Mouse (Mus musculus): ENCODE measurements around the gene Raf1. TPM values are rescaled to one million over a fixed set of nuclear protein-coding genes. Genes with fewer than 3 reads are reported as not detected.

The Raf1 gene
- polyA plus RNA-seq, 1 experiment from 2014 or later = 110 TPM

DNA sequence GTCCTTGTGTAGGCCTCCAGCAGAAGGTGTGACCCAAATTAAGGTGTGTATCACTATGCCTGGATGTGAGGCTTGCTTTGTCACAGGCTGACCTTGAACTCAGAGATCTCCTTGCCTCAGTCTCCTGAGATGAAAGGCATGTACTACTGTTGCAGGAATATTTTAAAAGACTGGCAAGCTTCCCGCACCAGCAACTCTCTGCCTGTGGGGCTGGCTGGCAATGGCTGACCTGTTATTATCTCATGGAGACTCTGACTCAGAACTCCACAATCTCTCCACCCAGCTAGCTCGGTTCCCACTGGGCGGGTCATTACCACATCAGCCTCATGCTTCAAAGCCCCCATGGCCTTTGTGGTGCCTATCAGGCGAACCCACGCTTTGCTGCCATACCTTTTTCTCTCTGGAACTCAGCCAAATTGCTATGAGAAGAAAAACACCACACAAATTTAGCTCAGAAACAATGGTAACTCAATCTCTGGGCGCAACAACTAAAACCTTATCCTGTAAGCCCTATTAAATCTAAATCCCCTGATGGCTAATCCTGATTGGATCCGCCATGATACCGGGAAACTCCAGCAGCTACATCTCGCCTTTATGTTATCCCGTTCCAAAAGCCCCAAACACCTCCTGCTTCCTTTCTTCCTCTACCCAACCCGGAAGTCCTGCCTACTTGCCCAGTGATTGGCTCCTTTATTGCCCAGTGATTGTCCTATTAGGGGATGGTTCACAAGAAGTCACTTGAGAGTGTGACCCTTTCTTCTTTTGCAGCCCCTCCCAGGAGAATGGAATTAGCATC, 8.6 kb upstream of the Raf1 start:
- H3K9me3 ChIP-seq (ENCODE audit: control insufficient read depth, low read length) = peaks cover 5% of the 10 kb centered on the region
- H3K27me3 ChIP-seq (replicated peaks; ENCODE audit: control insufficient read depth, insufficient read depth, low read length) = no peaks in the 10 kb centered on the region
- H3K36me3 ChIP-seq (ENCODE audit: control insufficient read depth, insufficient read depth, low read length) = no peaks in the 10 kb centered on the region
- no peak for ATAC-seq
- no peak overlapping the region for H3K4me3 ChIP-seq (ENCODE audit: low read length)
- no peak overlapping the region for H3K9ac ChIP-seq (ENCODE audit: low read depth, low read length)
- no peak overlapping the region for H3K4me2 ChIP-seq (ENCODE audit: low read length)
- 56% methylated on average over 11 of the region's 11 CpGs for WGBS
- H3K27ac ChIP-seq (ENCODE audit: low read depth, low read length) = no peak overlapping the region
- no peaks in the 10 kb centered on the region for H3K4me1 ChIP-seq (ENCODE audit: control insufficient read depth, insufficient read depth, low read depth, low read length)

DNA sequence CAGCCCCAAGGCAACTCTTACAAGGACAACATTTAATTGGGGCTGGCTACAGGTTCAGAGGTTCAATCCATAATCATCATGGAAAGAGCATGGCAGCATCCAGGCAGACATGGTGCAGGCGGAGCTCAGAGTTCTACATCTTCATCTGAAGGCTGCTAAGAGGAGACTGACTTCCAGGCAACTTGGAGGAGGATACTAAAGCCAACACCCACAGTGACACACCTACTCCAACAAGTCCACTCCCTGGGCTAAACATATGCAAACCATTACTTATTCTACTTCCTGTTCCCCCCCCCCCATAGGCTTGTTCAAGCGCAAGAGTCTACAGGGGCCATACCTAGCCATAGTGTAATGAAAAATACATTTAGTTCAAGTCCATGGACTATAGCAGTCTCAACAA, 7.8 kb upstream of the Raf1 start:
- Histone ChIP-seq H3K9me3 (ENCODE audit: control insufficient read depth, low read length) (peaks cover 5% of the 10 kb centered on the region), H3K9ac (ENCODE audit: low read depth, low read length) (no peak overlapping the region), H3K27ac (ENCODE audit: low read depth, low read length) (no peak overlapping the region), H3K4me2 (ENCODE audit: low read length) (no peak overlapping the region), H3K4me3 (ENCODE audit: low read length) (no peak overlapping the region), H3K36me3 (ENCODE audit: control insufficient read depth, insufficient read depth, low read length) (no peaks in the 10 kb centered on the region), H3K4me1 (ENCODE audit: control insufficient read depth, insufficient read depth, low read depth, low read length) (no peaks in the 10 kb centered on the region), H3K27me3 (replicated peaks; ENCODE audit: control insufficient read depth, insufficient read depth, low read length) (no peaks in the 10 kb centered on the region)
- 96% methylated on average over 2 of the region's 2 CpGs for WGBS
- no peak for ATAC-seq

DNA sequence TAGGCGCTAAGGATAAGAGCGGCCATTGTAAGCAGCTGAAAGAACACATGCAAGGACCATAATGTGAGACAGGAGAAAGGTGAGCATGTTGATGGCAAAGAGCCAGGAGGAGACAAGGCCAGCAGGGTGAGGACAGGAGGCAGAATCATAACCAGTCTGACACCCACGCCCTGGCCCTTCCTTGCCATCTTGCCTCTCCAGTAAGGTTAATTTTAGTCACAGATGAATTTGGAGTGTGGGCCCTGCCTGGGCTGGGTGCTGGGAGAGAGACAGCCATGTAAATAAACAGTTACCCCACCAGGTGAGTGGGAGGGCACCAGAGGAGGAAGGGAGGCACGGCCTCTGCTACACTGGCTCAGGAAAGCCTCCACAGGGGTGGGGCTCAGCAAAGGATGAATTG, 4.6 kb upstream of the Raf1 start:
- H3K27ac ChIP-seq (ENCODE audit: low read depth, low read length) = no peak overlapping the region
- H3K27me3 ChIP-seq (replicated peaks; ENCODE audit: control insufficient read depth, insufficient read depth, low read length) = no peaks in the 10 kb centered on the region
- H3K4me3 ChIP-seq (ENCODE audit: low read length) = no peak overlapping the region
- ATAC-seq = no peak
- H3K36me3 ChIP-seq (ENCODE audit: control insufficient read depth, insufficient read depth, low read length) = no peaks in the 10 kb centered on the region
- no peaks in the 10 kb centered on the region for H3K9me3 ChIP-seq (ENCODE audit: control insufficient read depth, low read length)
- H3K9ac ChIP-seq (ENCODE audit: low read depth, low read length) = no peak overlapping the region
- WGBS = 88% methylated on average over 4 of the region's 4 CpGs
- peaks cover 3% of the 10 kb centered on the region for H3K4me1 ChIP-seq (ENCODE audit: control insufficient read depth, insufficient read depth, low read depth, low read length)
- H3K4me2 ChIP-seq (ENCODE audit: low read length) = no peak overlapping the region

DNA sequence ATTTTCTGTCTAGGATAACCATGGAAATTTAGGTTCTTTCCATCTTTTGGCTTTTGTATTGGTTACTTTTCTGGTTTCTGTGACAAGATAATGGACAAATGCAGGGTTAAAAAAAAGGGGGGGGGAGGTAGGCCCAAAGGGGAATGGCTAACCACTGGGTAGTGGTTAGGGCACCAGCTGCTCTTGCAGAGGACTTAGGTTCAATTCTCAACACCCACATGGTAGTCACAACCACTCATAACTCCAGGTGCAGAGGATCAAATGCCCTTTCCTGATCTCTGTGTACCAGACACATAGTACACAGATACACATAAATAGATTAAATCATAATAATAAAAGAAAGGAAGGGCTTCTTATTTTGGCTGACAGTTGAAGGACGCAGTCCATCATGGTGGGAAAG, 1.6 kb upstream of the Raf1 start:
- Histone ChIP-seq H3K4me2 (ENCODE audit: low read length) (no peak overlapping the region), H3K9me3 (ENCODE audit: control insufficient read depth, low read length) (no peaks in the 10 kb centered on the region), H3K36me3 (ENCODE audit: control insufficient read depth, insufficient read depth, low read length) (no peaks in the 10 kb centered on the region), H3K27ac (ENCODE audit: low read depth, low read length) (no peak overlapping the region), H3K9ac (ENCODE audit: low read depth, low read length) (no peak overlapping the region), H3K4me3 (ENCODE audit: low read length) (no peak overlapping the region), H3K27me3 (replicated peaks; ENCODE audit: control insufficient read depth, insufficient read depth, low read length) (no peaks in the 10 kb centered on the region), H3K4me1 (ENCODE audit: control insufficient read depth, insufficient read depth, low read depth, low read length) (peaks cover 14% of the 10 kb centered on the region)
- no peak for ATAC-seq
- 97% methylated on average over 1 of the region's 1 CpGs for WGBS

DNA sequence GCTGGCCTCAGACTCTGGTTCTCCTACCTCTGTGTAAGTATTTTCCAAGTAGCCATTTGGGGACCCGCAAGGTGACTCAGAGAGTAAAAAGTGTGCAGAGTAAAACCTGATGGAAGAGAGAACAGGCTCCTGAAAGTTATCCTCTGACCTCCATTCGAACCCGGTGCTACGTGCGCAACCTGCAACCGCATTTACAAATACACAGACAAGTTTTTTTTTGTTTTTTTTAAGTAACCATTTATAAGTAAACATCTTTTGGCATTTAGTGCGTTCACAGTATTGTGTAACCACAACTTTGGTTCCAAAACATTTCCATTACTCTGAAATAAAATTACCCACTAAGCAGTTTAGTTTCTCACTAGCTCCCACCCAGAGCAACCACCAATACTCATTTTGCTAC, 1.0 kb upstream of the Raf1 start:
- Histone ChIP-seq H3K36me3 (ENCODE audit: control insufficient read depth, insufficient read depth, low read length) (no peaks in the 10 kb centered on the region), H3K4me3 (ENCODE audit: low read length) (peak overlapping the region; percentile 96; the same call in 1 of the 2 replicates), H3K27ac (ENCODE audit: low read depth, low read length) (no peak overlapping the region), H3K4me1 (ENCODE audit: control insufficient read depth, insufficient read depth, low read depth, low read length) (peaks cover 16% of the 10 kb centered on the region), H3K9me3 (ENCODE audit: control insufficient read depth, low read length) (no peaks in the 10 kb centered on the region), H3K4me2 (ENCODE audit: low read length) (peak overlapping the region; percentile 71), H3K9ac (ENCODE audit: low read depth, low read length) (no peak overlapping the region), H3K27me3 (replicated peaks; ENCODE audit: control insufficient read depth, insufficient read depth, low read length) (no peaks in the 10 kb centered on the region)
- WGBS = 97% methylated on average over 7 of the region's 7 CpGs
- ATAC-seq = no peak

DNA sequence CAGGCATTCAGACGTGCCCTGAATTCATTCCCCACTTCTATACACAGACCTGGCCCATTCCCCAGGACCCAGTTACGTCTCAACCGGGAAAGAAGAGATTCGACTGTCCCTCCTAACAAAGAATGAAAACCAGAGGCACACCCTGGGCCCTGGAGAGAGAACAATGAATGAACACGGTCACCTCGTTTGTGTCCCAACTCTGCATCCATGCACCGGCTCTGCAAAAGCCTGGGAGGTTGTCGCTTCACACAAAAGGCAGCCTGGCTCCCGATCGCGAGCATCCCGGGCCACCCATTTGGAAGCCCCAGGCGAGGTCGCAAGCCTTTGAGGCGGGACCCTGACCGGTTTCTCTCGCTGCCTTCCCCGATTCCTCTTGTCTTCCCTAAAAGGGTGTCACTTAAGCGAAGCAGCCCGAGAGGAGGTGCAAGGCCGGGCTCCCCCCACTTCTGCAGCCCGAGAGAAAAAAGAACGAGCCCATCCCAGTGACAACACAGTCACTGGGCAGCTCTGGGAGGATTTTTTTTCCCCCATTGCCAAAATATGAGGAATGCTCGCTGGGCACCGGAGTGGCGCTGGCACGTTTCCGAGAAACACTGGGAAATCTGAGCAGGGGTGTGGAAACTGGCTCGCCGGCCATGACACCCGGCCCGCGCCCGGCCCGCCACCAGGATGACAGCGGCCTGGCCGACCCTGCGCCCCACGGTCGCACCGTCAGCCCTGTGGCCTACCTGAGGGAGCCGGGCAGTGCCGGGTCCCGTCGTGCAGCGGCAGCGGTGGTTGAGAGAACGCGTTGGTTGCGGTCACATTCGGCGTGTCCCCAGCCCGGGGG, 713 bp downstream of the Raf1 start:
- peak; percentile 17 for ATAC-seq
- Histone ChIP-seq H3K27ac (ENCODE audit: low read depth, low read length) (peak overlapping the region; percentile 99), H3K4me3 (ENCODE audit: low read length) (peak overlapping the region; percentile 96), H3K9ac (ENCODE audit: low read depth, low read length) (peak overlapping the region; percentile 99), H3K36me3 (ENCODE audit: control insufficient read depth, insufficient read depth, low read length) (no peaks in the 10 kb centered on the region), H3K27me3 (replicated peaks; ENCODE audit: control insufficient read depth, insufficient read depth, low read length) (no peaks in the 10 kb centered on the region), H3K4me1 (ENCODE audit: control insufficient read depth, insufficient read depth, low read depth, low read length) (peaks cover 16% of the 10 kb centered on the region), H3K9me3 (ENCODE audit: control insufficient read depth, low read length) (no peaks in the 10 kb centered on the region), H3K4me2 (ENCODE audit: low read length) (peak overlapping the region; percentile 86)
- WGBS = under 1% methylated on average over 48 of the region's 53 CpGs

DNA sequence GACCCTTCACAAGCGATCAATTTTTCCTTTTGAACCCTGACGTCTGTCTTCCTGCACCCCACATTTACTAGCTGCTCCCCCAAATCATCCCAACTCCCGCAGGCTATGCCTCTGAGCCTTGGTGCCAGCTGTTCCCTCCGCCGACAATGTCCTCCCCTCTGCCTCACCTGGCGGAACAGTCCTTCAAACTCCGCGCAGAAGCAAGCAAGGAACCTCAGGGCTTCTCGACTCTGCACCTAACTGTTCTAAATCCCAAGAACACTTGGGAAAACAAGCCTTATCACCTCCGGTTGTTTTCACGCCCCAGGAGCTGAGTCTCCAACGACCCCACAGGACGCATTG, 1.3 kb downstream of the Raf1 start:
- H3K9ac ChIP-seq (ENCODE audit: low read depth, low read length) = peak overlapping the region; percentile 99
- H3K9me3 ChIP-seq (ENCODE audit: control insufficient read depth, low read length) = no peaks in the 10 kb centered on the region
- no peaks in the 10 kb centered on the region for H3K36me3 ChIP-seq (ENCODE audit: control insufficient read depth, insufficient read depth, low read length)
- H3K4me1 ChIP-seq (ENCODE audit: control insufficient read depth, insufficient read depth, low read depth, low read length) = peaks cover 16% of the 10 kb centered on the region
- no peak for ATAC-seq
- no peaks in the 10 kb centered on the region for H3K27me3 ChIP-seq (replicated peaks; ENCODE audit: control insufficient read depth, insufficient read depth, low read length)
- 0% methylated on average over 13 of the region's 13 CpGs for WGBS
- peak overlapping the region; percentile 86 for H3K4me2 ChIP-seq (ENCODE audit: low read length)
- peak overlapping the region; percentile 99 for H3K27ac ChIP-seq (ENCODE audit: low read depth, low read length)
- H3K4me3 ChIP-seq (ENCODE audit: low read length) = peak overlapping the region; percentile 96

DNA sequence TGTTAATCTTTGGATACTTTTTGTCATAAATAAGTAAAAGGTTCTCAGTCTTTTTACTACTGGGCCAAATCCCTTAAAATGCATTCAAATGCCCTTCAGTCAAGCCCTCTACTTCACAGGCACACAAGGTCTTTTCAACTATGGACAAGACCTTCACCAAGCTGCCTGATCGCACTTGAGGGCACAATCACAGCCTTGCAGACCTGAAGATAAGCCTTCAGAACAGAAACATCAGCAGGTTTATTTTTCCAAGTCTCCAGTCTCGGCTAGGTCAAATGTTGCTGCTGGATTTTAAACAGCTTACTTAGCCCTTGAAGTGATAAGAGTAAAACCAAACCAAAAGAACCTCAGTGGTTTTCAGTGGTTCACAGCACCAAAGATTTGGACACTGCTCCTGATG, 2.1 kb downstream of the Raf1 start:
- H3K27me3 ChIP-seq (replicated peaks; ENCODE audit: control insufficient read depth, insufficient read depth, low read length) = no peaks in the 10 kb centered on the region
- no peak for ATAC-seq
- peak overlapping the region; percentile 99 for H3K9ac ChIP-seq (ENCODE audit: low read depth, low read length)
- H3K4me3 ChIP-seq (ENCODE audit: low read length) = peak overlapping the region; percentile 96
- H3K4me2 ChIP-seq (ENCODE audit: low read length) = peak overlapping the region; percentile 86
- peak overlapping the region; percentile 17; the same call in 1 of the 2 replicates for H3K27ac ChIP-seq (ENCODE audit: low read depth, low read length)
- H3K36me3 ChIP-seq (ENCODE audit: control insufficient read depth, insufficient read depth, low read length) = no peaks in the 10 kb centered on the region
- H3K4me1 ChIP-seq (ENCODE audit: control insufficient read depth, insufficient read depth, low read depth, low read length) = peaks cover 16% of the 10 kb centered on the region
- WGBS = 40% methylated on average over 2 of the region's 2 CpGs
- no peaks in the 10 kb centered on the region for H3K9me3 ChIP-seq (ENCODE audit: control insufficient read depth, low read length)

DNA sequence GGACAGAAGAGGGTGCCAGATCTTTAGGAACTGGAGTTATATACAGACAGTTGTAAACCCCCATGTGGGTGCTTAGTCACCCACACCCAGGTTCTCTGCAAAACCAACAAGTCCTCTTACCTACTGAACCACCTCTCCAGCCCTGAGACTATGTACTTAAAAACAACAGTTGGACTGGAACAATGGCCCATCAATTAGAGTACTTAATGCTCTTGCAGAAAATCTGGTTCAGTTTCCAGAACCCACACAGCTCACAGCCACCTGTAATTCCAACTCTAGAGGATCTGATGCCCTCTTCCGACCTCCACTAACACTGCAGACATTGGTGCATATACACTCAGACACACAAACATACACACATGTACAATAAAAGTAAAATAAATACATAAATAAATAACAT, 3.7 kb downstream of the Raf1 start:
- Histone ChIP-seq H3K36me3 (ENCODE audit: control insufficient read depth, insufficient read depth, low read length) (no peaks in the 10 kb centered on the region), H3K27ac (ENCODE audit: low read depth, low read length) (no peak overlapping the region), H3K4me1 (ENCODE audit: control insufficient read depth, insufficient read depth, low read depth, low read length) (peaks cover 16% of the 10 kb centered on the region), H3K9ac (ENCODE audit: low read depth, low read length) (no peak overlapping the region), H3K9me3 (ENCODE audit: control insufficient read depth, low read length) (no peaks in the 10 kb centered on the region), H3K4me3 (ENCODE audit: low read length) (no peak overlapping the region), H3K27me3 (replicated peaks; ENCODE audit: control insufficient read depth, insufficient read depth, low read length) (no peaks in the 10 kb centered on the region), H3K4me2 (ENCODE audit: low read length) (no peak overlapping the region)
- no peak for ATAC-seq
- WGBS = 94% methylated on average over 1 of the region's 1 CpGs
